Mouse (Mus musculus): ENCODE data around the gene Ugt1a6a. TPM values are rescaled to one million over a fixed set of nuclear protein-coding genes. Genes with fewer than 3 reads are reported as not detected.
A peak's percentile ranks its signal among the peaks of the same experiment; 100 is the strongest.
"Not testable (repeated sequence)": the region's sequence is repeated elsewhere in the genome, so short reads cannot be mapped to it uniquely, and the experiment has no call there.

The Ugt1a6a gene
- polyA plus RNA-seq, 1 experiment, result 20.9 TPM

GRCm38 (mm10) chr1:88143966-88144675 is 9.5 kb downstream of the Ugt1a6a start:
- H3K4me3 ChIP-seq (ENCODE audit: insufficient read depth, low read depth, low read length); H3K36me3 ChIP-seq (ENCODE audit: control insufficient read depth, insufficient read depth, low read length); H3K27ac ChIP-seq (ENCODE audit: insufficient read depth, low read depth, low read length); H3K27me3 ChIP-seq (replicated peaks; ENCODE audit: control insufficient read depth, insufficient read depth, low read length); H3K4me1 ChIP-seq (ENCODE audit: control insufficient read depth, insufficient read depth, low read length): not testable (repeated sequence)
- peak; percentile 53 for TF ChIP-seq CTCF (conservative IDR thresholded peaks at IDR 0.05; ENCODE audit: insufficient read depth, insufficient read length, low read depth, low read length)
- WGBS, result 2% methylated on average over 5 of the region's 5 CpGs
- DNase-seq, result peak; percentile 72

- H3K27me3 ChIP-seq (replicated peaks; ENCODE audit: control insufficient read depth, insufficient read depth, low read length); H3K4me3 ChIP-seq (ENCODE audit: insufficient read depth, low read depth, low read length); H3K27ac ChIP-seq (ENCODE audit: insufficient read depth, low read depth, low read length); H3K36me3 ChIP-seq (ENCODE audit: control insufficient read depth, insufficient read depth, low read length); H3K4me1 ChIP-seq (ENCODE audit: control insufficient read depth, insufficient read depth, low read length): not testable (repeated sequence)
- peak; percentile 41 for TF ChIP-seq CTCF (conservative IDR thresholded peaks at IDR 0.05; ENCODE audit: insufficient read depth, insufficient read length, low read depth, low read length)
- 62% methylated on average over 2 of the region's 2 CpGs for WGBS
- DNase-seq, result peak; percentile 30
Measured at GRCm38 (mm10) chr1:88145278-88145677, 10.7 kb downstream of the Ugt1a6a start.

GRCm38 (mm10) chr1:88150133-88150532 is 15.5 kb downstream of the Ugt1a6a start:
- not testable (repeated sequence) for H3K27ac ChIP-seq (ENCODE audit: insufficient read depth, low read depth, low read length); H3K27me3 ChIP-seq (replicated peaks; ENCODE audit: control insufficient read depth, insufficient read depth, low read length); H3K4me3 ChIP-seq (ENCODE audit: insufficient read depth, low read depth, low read length); H3K4me1 ChIP-seq (ENCODE audit: control insufficient read depth, insufficient read depth, low read length); DNase-seq; H3K36me3 ChIP-seq (ENCODE audit: control insufficient read depth, insufficient read depth, low read length)
- TF ChIP-seq CTCF (conservative IDR thresholded peaks at IDR 0.05; ENCODE audit: insufficient read depth, insufficient read length, low read depth, low read length), result peak; percentile 36; the same call in 1 of the 2 replicates
- 88% methylated on average over 2 of the region's 2 CpGs for WGBS

GRCm38 (mm10) chr1:88158430-88158829 is 23.8 kb downstream of the Ugt1a6a start:
- no peak for TF ChIP-seq POLR2A (IDR thresholded peaks at IDR 0.05; ENCODE audit: low read depth, low read length)
- TF ChIP-seq CTCF (conservative IDR thresholded peaks at IDR 0.05; ENCODE audit: insufficient read depth, insufficient read length, low read depth, low read length), result no peak
- 74% methylated on average over 2 of the region's 2 CpGs for WGBS
- no peaks in the 10 kb centered on the region for H3K4me1 ChIP-seq (ENCODE audit: control insufficient read depth, insufficient read depth, low read length)
- H3K27me3 ChIP-seq (replicated peaks; ENCODE audit: control insufficient read depth, insufficient read depth, low read length), result no peaks in the 10 kb centered on the region
- no peak overlapping the region for H3K4me3 ChIP-seq (ENCODE audit: insufficient read depth, low read depth, low read length)
- H3K27ac ChIP-seq (ENCODE audit: insufficient read depth, low read depth, low read length), result no peak overlapping the region
- DNase-seq, result no peak
- no peaks in the 10 kb centered on the region for H3K36me3 ChIP-seq (ENCODE audit: control insufficient read depth, insufficient read depth, low read length)

- Histone ChIP-seq H3K4me1 (ENCODE audit: control insufficient read depth, insufficient read depth, low read length) (no peaks in the 10 kb centered on the region), H3K27ac (ENCODE audit: insufficient read depth, low read depth, low read length) (no peak within 1 kb of the TSS), H3K36me3 (ENCODE audit: control insufficient read depth, insufficient read depth, low read length) (no peaks in the 10 kb centered on the region), H3K27me3 (replicated peaks; ENCODE audit: control insufficient read depth, insufficient read depth, low read length) (no peaks in the 10 kb centered on the region), H3K4me3 (ENCODE audit: insufficient read depth, low read depth, low read length) (no peak within 1 kb of the TSS)
- TF ChIP-seq CTCF (conservative IDR thresholded peaks at IDR 0.05; ENCODE audit: insufficient read depth, insufficient read length, low read depth, low read length) (0 out of 2 replicates have a peak, but pooled peaks have one; percentile 16), POLR2A (IDR thresholded peaks at IDR 0.05; ENCODE audit: low read depth, low read length) (no peak)
- DNase-seq, result no peak
- 74% methylated on average over 5 of the region's 5 CpGs for WGBS
Measured at GRCm38 (mm10) chr1:88165711-88166110, 31.1 kb downstream of the Ugt1a6a start, which contains the start of gene Ugt1a5. Gene Ugt1a5 (plus strand): TSS chr1:88166012.

GRCm38 (mm10) chr1:88172190-88172589 is 37.6 kb downstream of the Ugt1a6a start:
- H3K27ac ChIP-seq (ENCODE audit: insufficient read depth, low read depth, low read length); H3K4me1 ChIP-seq (ENCODE audit: control insufficient read depth, insufficient read depth, low read length); H3K4me3 ChIP-seq (ENCODE audit: insufficient read depth, low read depth, low read length); H3K36me3 ChIP-seq (ENCODE audit: control insufficient read depth, insufficient read depth, low read length); DNase-seq; H3K27me3 ChIP-seq (replicated peaks; ENCODE audit: control insufficient read depth, insufficient read depth, low read length): not testable (repeated sequence)
- 85% methylated on average over 7 of the region's 7 CpGs for WGBS

GRCm38 (mm10) chr1:88179657-88180056 is 45.0 kb downstream of the Ugt1a6a start:
- Histone ChIP-seq H3K36me3 (ENCODE audit: control insufficient read depth, insufficient read depth, low read length) (no peaks in the 10 kb centered on the region), H3K27me3 (replicated peaks; ENCODE audit: control insufficient read depth, insufficient read depth, low read length) (no peaks in the 10 kb centered on the region), H3K4me3 (ENCODE audit: insufficient read depth, low read depth, low read length) (no peak overlapping the region), H3K4me1 (ENCODE audit: control insufficient read depth, insufficient read depth, low read length) (no peaks in the 10 kb centered on the region), H3K27ac (ENCODE audit: insufficient read depth, low read depth, low read length) (no peak overlapping the region)
- DNase-seq, result peak; percentile 62
- TF ChIP-seq CTCF (conservative IDR thresholded peaks at IDR 0.05; ENCODE audit: insufficient read depth, insufficient read length, low read depth, low read length), result no peak
- no peak for TF ChIP-seq POLR2A (IDR thresholded peaks at IDR 0.05; ENCODE audit: low read depth, low read length)
- 92% methylated on average over 1 of the region's 1 CpGs for WGBS

Measured in kidney, adult 2 months (tissue).